Mouse (Mus musculus) thymus, postnatal 10 days (tissue): ENCODE data around the gene Rad51b.

Experiments used
- DNase-seq, 2 experiments: peaks; one replicate each; pipeline ENCODE4 v3.0.0; 2021; ENCODE audit warnings: low spot score in 2 of 2

Gene Rad51b

DNA sequence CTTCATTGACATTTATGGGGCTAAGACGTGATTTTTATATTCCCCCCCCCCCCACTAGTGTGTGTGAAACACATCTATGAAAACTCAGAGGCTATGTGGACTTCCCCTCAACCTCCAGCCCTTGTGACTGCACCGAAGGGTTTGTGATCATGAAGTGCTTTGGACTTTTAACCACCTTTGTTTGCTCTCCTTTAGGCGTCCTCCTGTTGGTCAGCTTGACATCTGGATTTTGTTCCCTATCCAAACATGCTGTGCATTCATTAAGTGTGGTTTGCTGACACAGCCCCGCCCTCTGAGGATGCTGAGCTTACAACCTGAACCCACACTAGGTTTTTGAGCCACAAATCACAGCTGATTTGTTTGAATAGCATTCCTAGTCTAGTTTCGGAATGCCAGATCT, 502.3 kb downstream of the Rad51b start:
- DNase-seq: no peak

DNA sequence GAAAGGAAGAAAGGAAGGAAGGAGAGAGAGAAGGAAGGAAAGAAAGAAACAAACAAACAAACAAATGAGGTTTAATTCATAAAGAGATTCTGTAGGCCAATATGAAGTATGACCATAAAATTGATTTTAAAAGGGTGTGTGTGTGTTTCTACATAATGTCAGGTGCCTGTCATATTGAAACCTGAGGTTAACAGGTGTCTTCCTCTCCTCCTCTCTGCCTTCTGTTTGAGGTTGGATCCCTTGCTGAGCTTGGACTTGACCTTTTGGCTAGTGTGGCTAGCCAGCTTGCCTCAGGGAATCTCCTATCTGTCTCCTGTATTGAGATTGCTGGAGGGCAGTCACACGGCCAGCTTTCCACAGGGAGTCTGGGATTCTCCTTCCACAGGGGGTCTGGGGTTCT, 506.6 kb downstream of the Rad51b start:
- no peak for DNase-seq

DNA sequence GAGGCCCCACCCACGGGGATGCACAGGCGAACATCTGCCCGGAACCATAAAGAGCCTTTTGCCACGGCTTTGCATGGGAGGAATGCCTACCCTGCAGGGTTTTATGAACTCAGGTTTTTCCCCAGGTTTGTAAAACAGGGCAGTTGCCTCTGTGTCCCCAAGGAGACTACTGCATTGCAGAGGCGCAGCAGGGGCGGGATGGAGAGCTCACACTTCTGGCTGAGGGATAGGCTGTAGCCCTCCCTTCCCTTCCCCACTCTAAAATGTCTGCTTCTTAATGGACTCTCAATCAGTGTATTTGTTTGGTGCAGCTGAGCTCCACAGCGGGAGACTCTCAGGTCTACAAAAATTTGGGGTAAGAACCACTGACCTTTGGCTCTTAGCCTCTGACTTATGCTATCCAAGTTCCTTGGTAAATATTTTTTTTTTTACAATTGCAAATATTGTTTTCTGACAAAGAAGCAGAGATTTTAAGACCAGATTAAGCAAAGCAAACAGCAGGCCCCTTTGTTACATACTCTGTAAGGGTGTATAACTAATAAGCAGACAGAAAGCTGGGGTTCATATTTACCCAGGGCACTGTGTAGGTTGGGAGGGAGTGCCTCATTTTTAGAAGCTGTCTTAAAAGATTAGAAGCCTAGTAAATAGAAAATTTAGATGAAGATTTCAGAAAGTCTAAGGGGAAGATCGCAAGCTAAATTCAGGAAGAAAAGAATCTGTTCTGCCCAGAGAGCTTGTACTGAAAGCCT, 507.9 kb downstream of the Rad51b start:
- no peak for DNase-seq

DNA sequence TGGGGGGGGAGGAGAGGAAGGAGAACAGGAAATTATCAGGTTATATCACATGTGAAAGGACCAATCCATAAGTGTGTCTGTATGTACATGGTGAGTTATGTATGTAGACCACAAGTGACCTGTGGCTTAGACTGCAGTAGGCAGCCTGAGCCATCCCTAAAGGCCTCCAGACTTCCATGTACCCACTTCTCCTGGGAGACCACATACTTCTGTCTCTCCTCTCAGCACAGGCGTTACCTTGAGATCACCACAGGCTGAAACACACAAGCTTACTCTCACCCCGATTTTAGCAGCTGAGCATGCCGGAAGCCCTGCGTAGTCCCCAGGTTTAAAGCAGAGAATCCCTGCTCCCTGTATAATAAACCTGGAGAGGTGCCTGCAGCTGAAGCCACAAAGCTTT, 509.9 kb downstream of the Rad51b start:
- no peak for DNase-seq

DNA sequence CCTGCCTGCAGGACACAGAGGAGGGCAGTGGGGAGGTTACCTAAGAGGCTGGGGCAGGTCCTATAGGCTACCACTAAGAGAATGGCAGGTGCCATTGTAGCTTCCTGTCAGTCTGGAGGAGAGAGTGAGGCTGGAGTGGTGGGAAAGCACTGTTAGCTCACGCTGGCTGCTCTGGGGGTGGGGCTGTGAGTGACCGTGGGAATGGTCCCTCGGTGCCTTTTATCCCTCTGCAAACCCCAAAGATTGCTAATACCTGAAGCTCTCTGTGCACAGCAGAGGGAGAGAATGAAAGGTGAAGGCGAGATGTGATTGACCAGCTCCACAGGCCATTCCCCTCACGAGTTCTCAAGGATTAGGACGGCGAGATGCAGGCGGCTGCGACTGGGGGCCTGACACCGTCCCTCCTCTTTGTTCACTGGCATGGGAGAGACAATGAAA, 510.3 kb downstream of the Rad51b start:
- no peak for DNase-seq

DNA sequence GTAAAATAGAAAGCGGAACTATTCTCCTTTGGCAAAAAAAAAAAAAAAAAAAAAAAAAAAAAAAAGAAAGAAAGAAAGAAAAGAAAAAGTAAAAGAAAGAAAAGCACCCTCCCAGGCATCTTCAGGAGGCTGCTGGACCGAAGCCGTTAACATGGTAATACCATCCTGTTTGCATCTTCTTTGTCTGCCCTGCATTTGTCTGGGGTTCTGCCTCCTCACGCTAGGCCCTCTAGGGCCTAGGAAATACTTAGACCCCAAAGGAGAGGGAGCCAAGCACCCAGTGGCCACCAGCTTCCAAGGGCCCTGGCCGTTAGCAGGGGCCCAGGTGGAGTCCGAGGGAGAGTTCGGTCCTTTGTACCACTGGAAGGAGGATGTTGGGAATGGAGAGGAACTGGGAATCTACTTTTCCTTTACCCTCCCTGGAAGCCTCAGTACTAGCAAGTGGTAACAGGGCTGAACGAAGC, 510.9 kb downstream of the Rad51b start:
- no peak for DNase-seq

GRCm38 (mm10) chr12:79808426-79809398, 511.6 kb downstream of the Rad51b start:
- no peak for DNase-seq

DNA sequence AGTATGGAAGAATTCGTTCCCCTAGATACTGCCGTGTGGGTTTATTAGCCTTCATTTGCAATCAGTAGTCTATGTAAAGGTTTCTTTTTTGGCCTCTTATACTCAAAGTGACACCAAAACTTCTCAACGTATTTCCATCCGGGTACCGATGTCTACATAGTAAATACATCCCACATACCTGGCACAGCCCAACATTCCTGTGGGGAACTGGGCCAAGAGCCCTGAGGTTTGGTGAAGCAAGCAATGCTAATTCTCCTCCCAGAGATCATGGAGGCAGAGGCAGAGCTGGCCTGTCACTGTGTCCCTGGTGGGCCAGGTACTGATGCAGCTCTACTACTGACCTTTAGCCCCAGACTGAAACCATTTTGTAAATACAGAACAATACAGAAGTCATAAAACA, 512.4 kb downstream of the Rad51b start:
- DNase-seq: no peak

GRCm38 (mm10) chr12:79812422-79812821, 515.3 kb downstream of the Rad51b start:
- DNase-seq: no peak

DNA sequence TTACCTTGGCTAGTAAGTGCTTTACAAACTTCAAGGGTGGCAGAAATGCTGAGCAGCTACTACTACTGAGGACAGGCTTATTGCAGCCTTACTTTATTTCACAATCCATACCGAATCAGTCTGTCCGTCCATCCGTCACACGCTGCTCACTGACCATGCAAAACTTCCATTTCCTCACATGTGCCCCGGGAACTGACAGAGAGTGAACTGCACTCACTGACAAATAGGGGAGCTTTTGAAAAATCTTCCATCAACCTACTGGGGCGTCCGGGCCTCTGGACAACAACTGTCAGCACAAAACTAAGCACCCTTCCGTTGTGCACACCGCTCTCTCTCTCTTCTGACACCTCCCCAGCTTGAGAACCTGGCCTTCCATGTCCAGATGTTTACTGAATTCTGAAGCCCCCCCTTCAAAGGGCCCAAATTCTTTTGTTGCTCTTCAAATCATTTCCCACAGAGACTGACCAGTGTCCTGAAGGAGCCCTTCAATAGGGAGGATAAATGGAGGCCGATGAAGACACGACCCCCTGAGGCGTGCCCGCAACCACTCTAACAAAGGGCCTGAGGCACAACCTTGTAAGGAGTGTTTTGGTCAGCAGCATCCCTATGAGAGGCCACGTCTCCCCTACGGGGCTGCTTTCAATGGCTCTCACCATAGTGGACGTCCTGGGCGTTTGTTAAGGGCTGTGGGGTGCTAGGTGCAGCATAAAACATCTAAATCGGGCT, 515.9 kb downstream of the Rad51b start:
- no peak for DNase-seq

- DNase-seq: no peak
These were observed 516.7 kb downstream of the Rad51b start for GRCm38 (mm10) chr12:79813566-79814305.

DNA sequence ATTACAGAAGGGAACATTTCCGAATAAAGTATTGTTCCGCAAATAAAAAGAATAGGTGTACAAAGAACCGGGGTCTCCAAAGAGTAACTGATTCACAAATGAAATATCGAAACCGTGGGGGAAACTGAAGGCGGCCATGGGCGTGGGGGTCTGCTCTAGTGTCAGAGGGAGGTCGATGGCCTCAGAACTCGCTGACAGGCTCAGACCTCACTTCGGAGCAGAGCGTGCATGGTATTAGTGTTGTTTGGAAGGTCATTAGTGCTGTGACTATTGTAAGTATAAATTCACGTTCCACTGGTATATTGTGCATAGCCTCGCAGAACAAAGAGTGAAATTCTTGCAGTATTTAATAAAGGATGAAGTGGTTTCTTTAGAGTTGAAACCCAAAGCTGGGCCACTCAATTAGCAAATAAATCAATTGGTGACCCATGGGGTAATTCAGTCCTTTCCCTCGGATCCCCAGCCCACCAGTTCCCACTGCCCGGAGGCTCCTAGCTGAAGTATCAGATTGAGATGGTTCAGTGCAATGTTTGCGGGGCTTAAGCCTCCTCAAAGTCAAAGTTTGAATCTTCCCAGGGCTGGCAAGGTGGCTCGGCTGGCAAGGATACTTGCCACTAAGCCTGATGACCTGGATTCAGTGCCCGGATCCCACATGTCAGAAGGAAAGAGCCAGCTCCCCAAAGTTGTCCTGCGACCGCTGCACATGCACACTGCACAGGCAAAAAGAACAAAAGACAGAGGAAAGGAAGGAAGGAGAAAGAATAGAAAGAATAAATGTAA, 517.4 kb downstream of the Rad51b start:
- no peak for DNase-seq

- DNase-seq: no peak
These were observed 519.2 kb downstream of the Rad51b start for GRCm38 (mm10) chr12:79816241-79816640.

DNA sequence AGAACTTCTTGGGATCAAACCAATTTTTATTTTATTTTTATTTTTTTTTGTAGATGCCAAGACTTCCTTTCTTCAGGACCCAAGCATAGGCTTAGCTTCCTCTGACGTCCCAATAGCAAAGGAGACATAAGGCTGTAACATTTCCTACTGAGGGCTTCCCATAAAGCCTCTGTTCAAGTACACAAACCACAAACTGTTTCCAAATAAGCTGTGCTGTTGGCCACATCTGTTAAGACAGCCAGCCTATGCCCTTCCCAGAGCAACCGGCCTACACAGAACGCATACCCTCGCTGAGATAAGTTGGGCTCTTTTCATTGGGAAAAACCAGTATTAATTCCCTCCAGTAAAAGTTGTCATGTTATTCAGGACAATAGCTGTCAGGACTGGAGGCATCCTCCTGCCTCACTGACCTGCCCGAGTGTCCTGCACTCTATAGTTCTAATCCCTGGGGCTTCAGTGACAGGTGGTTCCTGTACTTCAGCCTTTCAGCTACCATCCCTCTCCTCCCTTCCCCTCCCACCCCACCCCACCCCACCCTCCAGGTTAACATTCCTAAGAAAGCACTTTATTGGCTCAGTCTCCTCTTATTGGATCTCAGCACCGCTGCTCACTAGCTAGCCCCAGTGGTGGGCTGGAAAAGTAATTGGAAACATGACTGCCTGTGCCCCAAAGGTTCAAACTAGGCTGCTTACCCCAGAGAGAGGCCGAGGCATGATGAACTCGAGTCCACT, 523.3 kb downstream of the Rad51b start:
- no peak for DNase-seq

GRCm38 (mm10) chr12:79821901-79822300, 524.8 kb downstream of the Rad51b start:
- DNase-seq: no peak

DNA sequence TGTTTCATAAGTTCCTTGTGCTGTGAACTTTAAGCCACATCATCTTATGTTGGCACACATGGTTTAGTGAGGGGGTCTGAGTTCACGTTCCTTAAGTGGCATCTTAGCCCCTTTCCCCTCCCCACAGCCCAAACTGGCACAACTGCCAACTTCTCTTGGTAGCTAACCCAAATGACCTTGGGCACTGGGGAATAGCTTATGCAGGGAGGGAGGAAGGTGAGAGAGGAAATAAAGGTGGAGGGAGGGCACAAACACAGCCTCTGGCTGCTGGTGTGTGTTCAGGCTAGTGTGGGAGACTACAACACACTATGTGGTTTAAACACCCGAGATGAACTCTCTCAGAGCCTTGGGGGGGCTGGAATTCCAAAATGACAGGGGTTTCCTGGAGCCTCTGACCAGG, 525.3 kb downstream of the Rad51b start:
- DNase-seq: no peak

DNA sequence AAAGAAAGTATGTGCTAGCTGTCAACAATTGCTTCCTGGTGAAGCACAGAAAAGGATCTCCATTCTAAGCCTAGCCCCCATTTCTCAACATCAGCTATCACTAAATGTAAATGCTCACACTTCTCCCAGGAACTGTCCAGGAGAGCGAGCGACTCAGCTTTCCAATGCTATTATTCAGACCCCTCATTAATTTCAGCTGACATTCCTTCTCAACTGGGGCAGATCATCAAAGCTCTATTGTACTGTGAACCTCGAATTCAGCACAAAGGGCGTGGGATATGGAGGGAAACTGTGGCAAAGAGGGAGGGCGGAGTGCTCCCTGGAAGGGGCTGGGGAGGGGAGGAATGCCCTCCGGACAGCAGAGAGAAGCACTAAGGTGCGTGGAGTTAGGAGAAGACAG, 528.8 kb downstream of the Rad51b start:
- no peak for DNase-seq

- DNase-seq: no peak
These were observed 530.2 kb downstream of the Rad51b start for GRCm38 (mm10) chr12:79827233-79827692.

DNA sequence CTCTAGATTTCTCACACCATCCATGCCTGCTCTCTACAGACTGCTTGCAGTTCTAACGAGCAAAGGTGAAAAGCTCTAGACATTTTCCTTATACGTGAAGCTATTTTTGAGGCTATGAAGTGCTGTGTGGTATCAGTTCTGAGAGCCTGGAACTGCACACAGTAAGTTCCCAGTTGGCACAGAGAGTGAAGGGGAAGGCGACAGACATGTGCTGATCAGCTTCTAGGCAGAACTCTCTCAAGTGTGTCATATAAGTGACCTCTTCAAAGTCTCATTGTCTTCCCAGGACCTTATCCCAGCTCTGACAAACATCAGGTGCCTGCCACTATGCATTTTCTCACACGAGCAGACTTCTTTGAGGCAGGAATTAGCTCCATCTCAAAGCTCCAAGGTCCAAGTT, 530.7 kb downstream of the Rad51b start:
- DNase-seq: no peak

DNA sequence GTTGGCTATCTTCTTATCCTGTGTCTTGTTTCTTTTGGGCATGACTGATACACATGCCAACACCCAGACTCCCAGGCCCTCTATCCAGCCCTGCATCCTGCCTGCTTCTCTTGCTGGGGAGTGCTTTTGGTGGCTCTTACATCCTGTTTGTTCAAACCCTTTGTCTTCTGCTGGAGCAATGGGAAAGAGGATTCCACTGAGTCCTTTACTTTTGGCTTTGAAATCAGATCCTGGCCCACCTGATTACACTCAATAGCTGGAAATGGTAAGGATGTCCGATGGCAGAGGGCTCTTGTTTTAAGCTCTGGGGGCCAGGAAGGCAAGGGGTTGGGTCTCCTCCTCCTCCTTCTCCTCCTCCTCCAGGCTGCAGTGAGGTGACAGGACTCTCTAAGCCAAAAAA, 533.6 kb downstream of the Rad51b start:
- no peak for DNase-seq
